35 mouse cellular contexts compared by ENCODE assay signal in the genomic region with DNA sequence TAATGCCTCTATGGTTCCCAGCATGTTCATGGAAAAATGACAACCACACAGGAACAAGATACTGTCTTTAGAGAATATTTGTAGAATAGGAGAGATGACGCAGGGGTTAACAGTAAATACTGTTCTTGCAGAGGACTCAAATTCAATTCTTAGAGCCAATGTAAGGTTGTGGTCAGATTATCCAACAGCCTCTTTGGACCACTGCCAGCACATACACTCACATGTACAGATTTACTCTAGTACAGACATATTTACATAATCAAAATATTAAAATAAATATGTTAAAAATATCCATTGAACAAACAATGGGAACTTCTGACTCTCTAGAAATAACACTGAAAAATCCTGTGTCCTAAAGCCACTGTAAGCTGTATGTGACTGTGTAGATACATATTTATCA.
"Had no signal": no experiment of that assay in that cellular context is flagged by ENCODE, and none has a peak within 500 bp of the region (broad histone marks: within the 10 kb centered on the region; RNA-seq: fewer than 3 reads in every experiment).

No protein-coding gene starts in this region.

- ATAC-seq: hindbrain, embryonic 16.5 days; hindbrain, postnatal 0 days; inflammation-experienced regulatory T-cells, adult 6 months; intestine, embryonic 15.5 days; intestine, embryonic 16.5 days; intestine, postnatal 0 days had no signal

- H3K27ac ChIP-seq: heart, adult 2 months; heart, embryonic 10.5 days; heart, embryonic 13.5 days; heart, embryonic 15.5 days; hindbrain, embryonic 10.5 days; hindbrain, embryonic 12.5 days; hindbrain, embryonic 13.5 days; hindbrain, embryonic 14.5 days; hindbrain, embryonic 15.5 days; hindbrain, postnatal 0 days; intestine, embryonic 15.5 days; kidney, embryonic 15.5 days; kidney, postnatal 0 days; layer of hippocampus, adult 2 months had no signal

- DNase-seq: heart, adult 2 months; heart, postnatal 10 days; heart, postnatal 14 days; heart, postnatal 36 days; heart, postnatal 4 days; kidney, adult 11 months; kidney, adult 18-20 months; kidney, adult 2 months; kidney, adult 8-10 months; kidney, adult 9 months; kidney, postnatal 10 days; kidney, postnatal 14 days; kidney, postnatal 25 days; kidney, postnatal 36 days; kidney, postnatal 4 days; layer of hippocampus, adult 9-11 months had no signal

- H3K9ac ChIP-seq: heart, embryonic 12.5 days; heart, embryonic 13.5 days; heart, embryonic 15.5 days; hindbrain, embryonic 12.5 days; hindbrain, embryonic 13.5 days; hindbrain, embryonic 14.5 days; hindbrain, embryonic 15.5 days; intestine, embryonic 15.5 days; kidney, embryonic 15.5 days had no signal

- H3K9me3 ChIP-seq: heart, embryonic 10.5 days; heart, embryonic 12.5 days; heart, embryonic 13.5 days; heart, embryonic 15.5 days; hindbrain, embryonic 10.5 days; hindbrain, embryonic 12.5 days; hindbrain, embryonic 13.5 days; hindbrain, embryonic 15.5 days; intestine, embryonic 15.5 days; kidney, embryonic 15.5 days had no signal

- H3K27me3 ChIP-seq: heart, embryonic 12.5 days; heart, embryonic 13.5 days; heart, embryonic 15.5 days; hindbrain, embryonic 12.5 days; hindbrain, embryonic 13.5 days; hindbrain, embryonic 15.5 days; intestine, embryonic 15.5 days; kidney, embryonic 15.5 days had no signal

- H3K4me3 ChIP-seq: heart, adult 2 months; heart, embryonic 10.5 days; heart, embryonic 12.5 days; heart, embryonic 13.5 days; heart, embryonic 15.5 days; hindbrain, embryonic 10.5 days; hindbrain, embryonic 12.5 days; hindbrain, embryonic 13.5 days; hindbrain, embryonic 15.5 days; intestine, embryonic 15.5 days; kidney, embryonic 15.5 days; layer of hippocampus, adult 2 months had no signal

- H3K4me1 ChIP-seq: heart, embryonic 10.5 days; heart, embryonic 12.5 days; heart, embryonic 13.5 days; heart, embryonic 15.5 days; hindbrain, embryonic 10.5 days; hindbrain, embryonic 12.5 days; hindbrain, embryonic 13.5 days; intestine, embryonic 15.5 days; kidney, embryonic 15.5 days had no signal

- H3K4me2 ChIP-seq: heart, embryonic 11.5 days; heart, embryonic 12.5 days; heart, embryonic 13.5 days; heart, embryonic 15.5 days; hindbrain, embryonic 12.5 days; hindbrain, embryonic 13.5 days; hindbrain, embryonic 14.5 days; hindbrain, embryonic 15.5 days; intestine, embryonic 15.5 days; kidney, embryonic 15.5 days had no signal

- H3K36me3 ChIP-seq: heart, embryonic 10.5 days; heart, embryonic 12.5 days; heart, embryonic 13.5 days; heart, embryonic 15.5 days; hindbrain, embryonic 10.5 days; hindbrain, embryonic 12.5 days; hindbrain, embryonic 13.5 days; hindbrain, embryonic 15.5 days; intestine, embryonic 15.5 days; kidney, embryonic 15.5 days had no signal
